Mouse (Mus musculus) megakaryocyte, embryonic 14.5 days (primary cell): ENCODE measurements around the gene Mrpl23.

Experiments used
- FLI1 ChIP-seq: IDR thresholded peaks from 2 replicates; pipeline ENCODE4 v1.6.1; 2012; ENCODE audit warnings: low read length, inconsistent platforms, mixed read lengths
- GATA1 ChIP-seq: IDR thresholded peaks from 3 replicates; pipeline ENCODE4 v1.6.1; 2012; ENCODE audit warnings: mixed read lengths, low read length, inconsistent platforms, borderline replicate concordance

- TF ChIP-seq GATA1 (no peak), FLI1 (no peak)
Measured at GRCm38 (mm10) chr7:142554625-142555024, 22.1 kb downstream of the Mrpl23 start.
